Mouse (Mus musculus) heart, embryonic 14.5 days (tissue): Measurements from ENCODE around the gene Ncoa1. TPM values are rescaled to one million over a fixed set of nuclear protein-coding genes. Genes with fewer than 3 reads are reported as not detected.

Source experiments
- ATAC-seq: fragments of 200-750 bp; cut with Nextera tagmentation; 2 replicates; pipeline ENCODE4 v1.8.0; 2017; ENCODE audit warnings: low read depth, moderate TSS enrichment; ENCODE audit not compliant: insufficient number of reproducible peaks, insufficient read depth, low FRiP score
- H3K27ac ChIP-seq, 2 experiments: fragments of 200-500 bp in 1 of 2; fragments of 300-500 bp in 1 of 2; sonication (generic) in 1 of 2; replicated peaks in 1 of 2; 2 replicates each; pipeline ENCODE4 v1.5.1; 2012 to 2014; ENCODE audit warnings: low read depth in 2 of 2, low read length in 2 of 2, control low read depth in 1 of 2, mild to moderate bottlenecking in 1 of 2, mixed read lengths in 1 of 2; ENCODE audit not compliant: control insufficient read depth in 1 of 2, insufficient read depth in 1 of 2
- H3K27me3 ChIP-seq: fragments of 300-500 bp; sonication (generic); 2 replicates; pipeline ENCODE4 v1.6.1; 2014; ENCODE audit warnings: mild to moderate bottlenecking, low read length, control low read depth; ENCODE audit not compliant: control insufficient read depth, insufficient read depth
- H3K36me3 ChIP-seq: fragments of 300-500 bp; sonication (generic); 2 replicates; pipeline ENCODE4 v1.6.1; 2014; ENCODE audit warnings: mild to moderate bottlenecking, control low read depth, low read length, mixed read lengths; ENCODE audit not compliant: control insufficient read depth, insufficient read depth
- H3K4me1 ChIP-seq, 2 experiments: fragments of 200-500 bp in 1 of 2; fragments of 300-500 bp in 1 of 2; sonication (generic) in 1 of 2; 2 replicates each; pipeline ENCODE4 v1.6.1; 2012 to 2014; ENCODE audit warnings: low read length in 2 of 2, control low read depth in 1 of 2, mixed read lengths in 1 of 2; ENCODE audit not compliant: control insufficient read depth in 2 of 2, insufficient read depth in 2 of 2
- H3K4me2 ChIP-seq: fragments of 300-500 bp; sonication (generic); 2 replicates; pipeline ENCODE4 v1.6.1; 2014; ENCODE audit warnings: mild to moderate bottlenecking, low read length
- H3K4me3 ChIP-seq, 2 experiments: fragments of 200-500 bp in 1 of 2; fragments of 300-500 bp in 1 of 2; sonication (generic) in 1 of 2; 2 replicates each; pipeline ENCODE4 v1.5.1; 2012 to 2014; ENCODE audit warnings: low read length in 2 of 2, mild to moderate bottlenecking in 2 of 2, control low read depth in 1 of 2, low read depth in 1 of 2, moderate library complexity in 1 of 2; ENCODE audit not compliant: control insufficient read depth in 1 of 2, insufficient read depth in 1 of 2
- H3K9ac ChIP-seq: fragments of 300-500 bp; sonication (generic); 2 replicates; pipeline ENCODE4 v1.6.1; 2014; ENCODE audit warnings: mild to moderate bottlenecking, low read length
- H3K9me3 ChIP-seq: fragments of 300-500 bp; sonication (generic); 2 replicates; pipeline ENCODE4 v1.6.1; 2016; ENCODE audit warnings: low read length, control low read depth; ENCODE audit not compliant: control insufficient read depth
- WGBS: fragments of 180-500 bp; shearing (Covaris S2); extraction: QIAGEN DNeasy Blood & Tissue Kit; methylation state at CpG from one replicate; pipeline ENCODE4 v1.1.7; 2014; 5-methylcytosine and 5-hydroxymethylcytosine counted together
- polyA plus RNA-seq: library from polyadenylated mRNA; unstranded; fragments of >200 nt; fragmentation: Nextera tagmentation; extraction: Ambion mirVana; gene quantifications from 2 replicates; pipeline ENCODE4 v1.2.1, GENCODE M21; 2014

The Ncoa1 gene
- polyA plus RNA-seq, 1 experiment from 2014 or later: 14.7 TPM

GRCm38 (mm10) chr12:4279878-4280277 lies 197.1 kb downstream of the Ncoa1 start:
- H3K4me1 ChIP-seq: peaks cover 0 to 9% of the 10 kb centered on the region in 2 experiments; a peak in 2 of 4 replicates
- no peak overlapping the region for H3K9ac ChIP-seq
- H3K27me3 ChIP-seq: no peaks in the 10 kb centered on the region
- no peak overlapping the region for H3K27ac ChIP-seq
- 83% methylated on average over 3 of the region's 3 CpGs for WGBS
- H3K4me3 ChIP-seq: no peak overlapping the region
- no peak for ATAC-seq
- H3K4me2 ChIP-seq: no peak overlapping the region
- peaks cover 7% of the 10 kb centered on the region for H3K36me3 ChIP-seq
- no peaks in the 10 kb centered on the region for H3K9me3 ChIP-seq

GRCm38 (mm10) chr12:4278978-4279755 lies 197.8 kb downstream of the Ncoa1 start:
- Histone ChIP-seq H3K9me3 (no peaks in the 10 kb centered on the region), H3K27ac (no peak overlapping the region), H3K4me2 (no peak overlapping the region), H3K4me1 (peaks cover 0 to 9% of the 10 kb centered on the region in 2 experiments; a peak in 2 of 4 replicates), H3K27me3 (no peaks in the 10 kb centered on the region), H3K9ac (no peak overlapping the region), H3K4me3 (no peak overlapping the region), H3K36me3 (peaks cover 13% of the 10 kb centered on the region)
- no peak for ATAC-seq
- 93% methylated on average over 3 of the region's 3 CpGs for WGBS

- no peak overlapping the region for H3K9ac ChIP-seq
- 93% methylated on average over 6 of the region's 6 CpGs for WGBS
- H3K4me2 ChIP-seq: no peak overlapping the region
- no peaks in the 10 kb centered on the region for H3K4me1 ChIP-seq
- H3K27ac ChIP-seq: no peak overlapping the region
- no peak for ATAC-seq
- peaks cover 7% of the 10 kb centered on the region; the same call in 1 of the 2 replicates for H3K9me3 ChIP-seq
- H3K27me3 ChIP-seq: no peaks in the 10 kb centered on the region
- H3K4me3 ChIP-seq: no peak overlapping the region
- peaks cover 70% of the 10 kb centered on the region for H3K36me3 ChIP-seq
Observed at GRCm38 (mm10) chr12:4271078-4271477, 205.9 kb downstream of the Ncoa1 start.

- H3K36me3 ChIP-seq: peaks cover 72% of the 10 kb centered on the region
- H3K9me3 ChIP-seq: peaks cover 7% of the 10 kb centered on the region; the same call in 1 of the 2 replicates
- ATAC-seq: no peak
- no peaks in the 10 kb centered on the region for H3K4me1 ChIP-seq
- no peaks in the 10 kb centered on the region for H3K27me3 ChIP-seq
- H3K27ac ChIP-seq: no peak overlapping the region
- no peak overlapping the region for H3K9ac ChIP-seq
- 91% methylated on average over 4 of the region's 4 CpGs for WGBS
- no peak overlapping the region for H3K4me3 ChIP-seq
- H3K4me2 ChIP-seq: no peak overlapping the region
Observed at GRCm38 (mm10) chr12:4267765-4268164, 209.2 kb downstream of the Ncoa1 start.

GRCm38 (mm10) chr12:4252742-4253655 lies 224.0 kb downstream of the Ncoa1 start:
- no peak overlapping the region for H3K27ac ChIP-seq
- no peak for ATAC-seq
- WGBS: 84% methylated on average over 16 of the region's 16 CpGs
- no peak overlapping the region for H3K4me2 ChIP-seq
- no peak overlapping the region for H3K9ac ChIP-seq
- H3K36me3 ChIP-seq: peaks cover 30% of the 10 kb centered on the region
- no peaks in the 10 kb centered on the region for H3K9me3 ChIP-seq
- no peaks in the 10 kb centered on the region for H3K4me1 ChIP-seq
- no peaks in the 10 kb centered on the region for H3K27me3 ChIP-seq
- H3K4me3 ChIP-seq: no peak overlapping the region

GRCm38 (mm10) chr12:4249786-4250185 lies 227.2 kb downstream of the Ncoa1 start:
- WGBS: 88% methylated on average over 6 of the region's 6 CpGs
- H3K4me3 ChIP-seq: no peak overlapping the region

GRCm38 (mm10) chr12:4245742-4246141 lies 231.2 kb downstream of the Ncoa1 start:
- Histone ChIP-seq H3K4me1 (peaks cover 4 to 15% of the 10 kb centered on the region in 2 experiments; a peak in 3 of 4 replicates), H3K27ac (no peak overlapping the region), H3K4me2 (no peak overlapping the region), H3K27me3 (no peaks in the 10 kb centered on the region), H3K9ac (no peak overlapping the region), H3K9me3 (no peaks in the 10 kb centered on the region), H3K36me3 (peaks cover 12% of the 10 kb centered on the region), H3K4me3 (no peak overlapping the region)
- ATAC-seq: no peak
- WGBS: 81% methylated on average over 10 of the region's 10 CpGs

More at GRCm38 (mm10) chr12:4249786-4250185, 227.2 kb downstream of the Ncoa1 start:
- H3K4me2 ChIP-seq: no peak overlapping the region
- no peaks in the 10 kb centered on the region for H3K4me1 ChIP-seq
- H3K36me3 ChIP-seq: peaks cover 31% of the 10 kb centered on the region
- no peaks in the 10 kb centered on the region for H3K27me3 ChIP-seq
- no peak for ATAC-seq
- no peak overlapping the region for H3K27ac ChIP-seq
- no peaks in the 10 kb centered on the region for H3K9me3 ChIP-seq
- no peak overlapping the region for H3K9ac ChIP-seq
